Mouse (Mus musculus) neutrophil, adult 5-6 weeks (primary cell): ENCODE data around the gene Klk5. TPM values are rescaled to one million over a fixed set of nuclear protein-coding genes. Genes with fewer than 3 reads are reported as not detected.

Experiments used
- ATAC-seq: fragments of 151-379, 151-347 bp; 2 replicates; pipeline ENCODE4 v1.8.0; 2017; ENCODE audit warnings: mild to moderate bottlenecking, moderate TSS enrichment; ENCODE audit not compliant: insufficient number of reproducible peaks, poor library complexity, low FRiP score, severe bottlenecking; ENCODE audit errors: extremely low read depth
- total RNA-seq: library from RNA; stranded (forward); fragments of 200-1000 nt; gene quantifications from 2 replicates; pipeline ENCODE4 v1.2.3, GENCODE M21; 2017

Klk5 gene
- total RNA-seq, 1 experiment from 2014 or later: not detected

GRCm38 (mm10) chr7:43873237-43873636 is 31.5 kb downstream of the Klk5 start:
- ATAC-seq: no peak

- ATAC-seq: no peak
Observed at GRCm38 (mm10) chr7:43873674-43874073, 31.9 kb downstream of the Klk5 start.

- ATAC-seq: no peak
Observed at GRCm38 (mm10) chr7:43874868-43875375, 33.2 kb downstream of the Klk5 start.

- no peak for ATAC-seq
Observed at GRCm38 (mm10) chr7:43876444-43876843, 34.7 kb downstream of the Klk5 start.

GRCm38 (mm10) chr7:43878281-43878680 is 36.5 kb downstream of the Klk5 start:
- no peak for ATAC-seq

GRCm38 (mm10) chr7:43880912-43881311 is 39.1 kb downstream of the Klk5 start, which contains the start of gene Klk4:
Gene Klk4 (plus strand): TSS chr7:43881160.
- ATAC-seq: no peak

GRCm38 (mm10) chr7:43882346-43882745 is 40.6 kb downstream of the Klk5 start:
- ATAC-seq: no peak

GRCm38 (mm10) chr7:43882811-43883210 is 41.0 kb downstream of the Klk5 start:
- no peak for ATAC-seq

- no peak for ATAC-seq
Observed at GRCm38 (mm10) chr7:43883547-43883946, 41.8 kb downstream of the Klk5 start.

- ATAC-seq: no peak
Observed at GRCm38 (mm10) chr7:43891365-43891764, 49.6 kb downstream of the Klk5 start.

GRCm38 (mm10) chr7:43891788-43892187 is 50.0 kb downstream of the Klk5 start:
- ATAC-seq: no peak

- 0 out of 2 replicates have a peak, but pooled peaks have one; percentile 41 for ATAC-seq
Observed at GRCm38 (mm10) chr7:43894836-43895235, 53.1 kb downstream of the Klk5 start.

Other genes starting within 250 kb of the Klk5 start
- gene Zfp819, start 234.8 kb upstream of the Klk5 start, total RNA-seq: 0.23 and 1.6 TPM in 2 replicates
- 1.0 TPM in 1 of 2 replicates, not detected in the other for gene Ceacam18, start 207.3 kb upstream of the Klk5 start, total RNA-seq
- 135 and 136 TPM in 2 replicates for gene Siglece, start 181.8 kb upstream of the Klk5 start, total RNA-seq
- 1.9 and 2.8 TPM in 2 replicates for gene Ctu1, start 170.0 kb upstream of the Klk5 start, total RNA-seq
- gene Klk14, start 151.6 kb upstream of the Klk5 start, total RNA-seq: not detected in 2 replicates
- not detected in 2 replicates for gene Klk13, start 129.4 kb upstream of the Klk5 start, total RNA-seq
- not detected in 2 replicates for gene Klk12, start 73.1 kb upstream of the Klk5 start, total RNA-seq
- gene Klk11, start 67.4 kb upstream of the Klk5 start, total RNA-seq: not detected in 2 replicates
- gene Klk10, start 60.9 kb upstream of the Klk5 start, total RNA-seq: 0.35 TPM in 1 of 2 replicates, not detected in the other
- gene Klk9, start 50.1 kb upstream of the Klk5 start, total RNA-seq: not detected in 2 replicates
- gene Klk8, start 44.4 kb upstream of the Klk5 start, total RNA-seq: 4.1 TPM in 2 replicates
- not detected in 2 replicates for gene Klk7, start 30.7 kb upstream of the Klk5 start, total RNA-seq
- not detected in 2 replicates for gene Klk6, start 17.5 kb upstream of the Klk5 start, total RNA-seq
- gene Klk4, start 39.2 kb downstream of the Klk5 start, total RNA-seq: not detected in 2 replicates
- gene Klk15, start 91.8 kb downstream of the Klk5 start, total RNA-seq: not detected in 2 replicates
- not detected in 2 replicates for gene Klk1b8, start 108.7 kb downstream of the Klk5 start, total RNA-seq
- gene Klk1b1, start 124.8 kb downstream of the Klk5 start, total RNA-seq: not detected in 2 replicates
- gene Klk1b9, start 134.1 kb downstream of the Klk5 start, total RNA-seq: not detected in 2 replicates
- gene Klk1b11, start 153.9 kb downstream of the Klk5 start, total RNA-seq: not detected in 2 replicates
- gene Klk1b26, start 170.2 kb downstream of the Klk5 start, total RNA-seq: not detected in 2 replicates
- not detected in 2 replicates for gene Klk1b27, start 210.3 kb downstream of the Klk5 start, total RNA-seq